Mouse (Mus musculus): ENCODE data around the gene Morc2a. TPM values are rescaled to one million over a fixed set of nuclear protein-coding genes. Genes with fewer than 3 reads are reported as not detected.

The Morc2a gene
- total RNA-seq, 2 experiments from 2014 or later = 39.0 to 49.6 TPM

GRCm38 (mm10) chr11:3650141-3650540 lies 1.1 kb downstream of the Morc2a start:
- Histone ChIP-seq H3K27ac (no peak overlapping the region), H3K4me3 (peak overlapping the region; percentile 97; the same call in 1 of the 2 replicates)
- no peak for DNase-seq (ENCODE audit: extremely low spot score in 1 of 2, low spot score in 2 of 2)
- intact Hi-C loops (cut with DNase I) = no loop called here
- no peak for TF ChIP-seq CTCF (IDR thresholded peaks at IDR 0.05)

- intact Hi-C loops (cut with DNase I) = no loop called here
- TF ChIP-seq CTCF (IDR thresholded peaks at IDR 0.05) = no peak
- no peak for DNase-seq (ENCODE audit: extremely low spot score in 1 of 2, low spot score in 2 of 2)
- no peak overlapping the region for H3K27ac ChIP-seq
- no peak overlapping the region for H3K4me3 ChIP-seq
Measured at GRCm38 (mm10) chr11:3661964-3662363, 13.0 kb downstream of the Morc2a start.

GRCm38 (mm10) chr11:3667506-3667905 lies 18.5 kb downstream of the Morc2a start:
- Histone ChIP-seq H3K4me3 (no peak overlapping the region), H3K27ac (no peak overlapping the region)
- no peak for DNase-seq (ENCODE audit: extremely low spot score in 1 of 2, low spot score in 2 of 2)
- no peak for TF ChIP-seq CTCF (IDR thresholded peaks at IDR 0.05)
- intact Hi-C loops (cut with DNase I) = no loop called here

GRCm38 (mm10) chr11:3668768-3669167 lies 19.8 kb downstream of the Morc2a start:
- H3K4me3 ChIP-seq = no peak overlapping the region
- TF ChIP-seq CTCF (IDR thresholded peaks at IDR 0.05) = no peak
- no peak for DNase-seq (ENCODE audit: extremely low spot score in 1 of 2, low spot score in 2 of 2)
- H3K27ac ChIP-seq = no peak overlapping the region
- intact Hi-C loops (cut with DNase I) = no loop called here

GRCm38 (mm10) chr11:3669849-3670248 lies 20.9 kb downstream of the Morc2a start:
- no peak for TF ChIP-seq CTCF (IDR thresholded peaks at IDR 0.05)
- Histone ChIP-seq H3K27ac (no peak overlapping the region), H3K4me3 (no peak overlapping the region)
- intact Hi-C loops (cut with DNase I) = no loop called here
- DNase-seq (ENCODE audit: extremely low spot score in 1 of 2, low spot score in 2 of 2) = no peak

GRCm38 (mm10) chr11:3671000-3671628 lies 22.1 kb downstream of the Morc2a start:
- no peak for DNase-seq (ENCODE audit: extremely low spot score in 1 of 2, low spot score in 2 of 2)
- TF ChIP-seq CTCF (IDR thresholded peaks at IDR 0.05) = no peak
- no peak overlapping the region for H3K4me3 ChIP-seq
- H3K27ac ChIP-seq = no peak overlapping the region
- intact Hi-C loops (cut with DNase I) = no loop called here

GRCm38 (mm10) chr11:3674545-3674944 lies 25.6 kb downstream of the Morc2a start:
- intact Hi-C loops (cut with DNase I) = no loop called here
- DNase-seq (ENCODE audit: extremely low spot score in 1 of 2, low spot score in 2 of 2) = no peak
- H3K4me3 ChIP-seq = no peak overlapping the region
- H3K27ac ChIP-seq = no peak overlapping the region
- no peak for TF ChIP-seq CTCF (IDR thresholded peaks at IDR 0.05)

- Histone ChIP-seq H3K27ac (no peak overlapping the region), H3K4me3 (no peak overlapping the region)
- no peak for DNase-seq (ENCODE audit: extremely low spot score in 1 of 2, low spot score in 2 of 2)
- TF ChIP-seq CTCF (IDR thresholded peaks at IDR 0.05) = no peak
- intact Hi-C loops (cut with DNase I) = no loop called here
Measured at GRCm38 (mm10) chr11:3676423-3676822, 27.4 kb downstream of the Morc2a start.

GRCm38 (mm10) chr11:3677204-3677603 lies 28.2 kb downstream of the Morc2a start:
- DNase-seq (ENCODE audit: extremely low spot score in 1 of 2, low spot score in 2 of 2) = no peak
- intact Hi-C loops (cut with DNase I) = no loop called here
- no peak overlapping the region for H3K4me3 ChIP-seq
- no peak overlapping the region for H3K27ac ChIP-seq
- TF ChIP-seq CTCF (IDR thresholded peaks at IDR 0.05) = no peak

- no peak overlapping the region for H3K27ac ChIP-seq
- no peak for TF ChIP-seq CTCF (IDR thresholded peaks at IDR 0.05)
- intact Hi-C loops (cut with DNase I) = no loop called here
- DNase-seq (ENCODE audit: extremely low spot score in 1 of 2, low spot score in 2 of 2) = no peak
- H3K4me3 ChIP-seq = no peak overlapping the region
Measured at GRCm38 (mm10) chr11:3679771-3680170, 30.8 kb downstream of the Morc2a start.

GRCm38 (mm10) chr11:3683696-3684095 lies 34.7 kb downstream of the Morc2a start:
- DNase-seq (ENCODE audit: extremely low spot score in 1 of 2, low spot score in 2 of 2) = no peak
- H3K4me3 ChIP-seq = no peak overlapping the region
- intact Hi-C loops (cut with DNase I) = no loop called here
- no peak overlapping the region for H3K27ac ChIP-seq
- TF ChIP-seq CTCF (IDR thresholded peaks at IDR 0.05) = no peak

GRCm38 (mm10) chr11:3684232-3684631 lies 35.2 kb downstream of the Morc2a start:
- no peak for TF ChIP-seq CTCF (IDR thresholded peaks at IDR 0.05)
- Histone ChIP-seq H3K4me3 (no peak overlapping the region), H3K27ac (no peak overlapping the region)
- intact Hi-C loops (cut with DNase I) = no loop called here
- DNase-seq (ENCODE audit: extremely low spot score in 1 of 2, low spot score in 2 of 2) = no peak

- no peak for DNase-seq (ENCODE audit: extremely low spot score in 1 of 2, low spot score in 2 of 2)
- intact Hi-C loops (cut with DNase I) = no loop called here
- Histone ChIP-seq H3K4me3 (no peak overlapping the region), H3K27ac (0 out of 2 replicates have a peak overlapping the region, but pooled peaks have one; percentile 24)
- no peak for TF ChIP-seq CTCF (IDR thresholded peaks at IDR 0.05)
Measured at GRCm38 (mm10) chr11:3684723-3685430, 35.9 kb downstream of the Morc2a start.
